Mouse (Mus musculus): ENCODE measurements around the gene Phkg1. TPM values are rescaled to one million over a fixed set of nuclear protein-coding genes. Genes with fewer than 3 reads are reported as not detected.

Phkg1 gene
- polyA plus RNA-seq, 1 experiment from 2014 or later, result 0.40 TPM

DNA sequence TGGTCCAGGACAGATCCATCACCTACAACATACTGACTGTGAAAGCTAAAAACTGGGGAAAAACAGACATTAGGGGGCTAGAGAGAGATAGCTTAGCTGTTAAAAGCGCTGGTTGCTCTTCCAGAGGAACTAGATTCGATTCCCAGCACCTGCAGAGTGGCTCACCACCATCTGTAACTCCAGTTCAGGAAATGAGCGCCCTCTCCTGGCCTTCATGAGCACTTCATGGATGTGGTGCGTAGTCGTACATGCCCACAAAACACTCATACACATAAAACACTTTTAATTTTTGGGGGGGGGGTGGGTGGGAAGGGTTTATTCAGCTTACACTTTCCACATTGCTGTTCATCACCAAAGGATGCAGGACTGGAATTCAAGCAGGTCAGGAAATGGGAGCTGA is 41.9 kb downstream of the Phkg1 start:
- no peaks in the 10 kb centered on the region for H3K4me1 ChIP-seq
- no peaks in the 10 kb centered on the region for H3K9me3 ChIP-seq
- H3K4me2 ChIP-seq, result no peak overlapping the region
- H3K4me3 ChIP-seq, result no peak overlapping the region
- no peak overlapping the region for H3K27ac ChIP-seq
- WGBS, result 84% methylated on average over 5 of the region's 5 CpGs
- peaks cover 23% of the 10 kb centered on the region for H3K36me3 ChIP-seq (replicated peaks)
- no peak overlapping the region for H3K9ac ChIP-seq
- no peaks in the 10 kb centered on the region for H3K27me3 ChIP-seq (replicated peaks)
- no peak for ATAC-seq (replicated peaks)

DNA sequence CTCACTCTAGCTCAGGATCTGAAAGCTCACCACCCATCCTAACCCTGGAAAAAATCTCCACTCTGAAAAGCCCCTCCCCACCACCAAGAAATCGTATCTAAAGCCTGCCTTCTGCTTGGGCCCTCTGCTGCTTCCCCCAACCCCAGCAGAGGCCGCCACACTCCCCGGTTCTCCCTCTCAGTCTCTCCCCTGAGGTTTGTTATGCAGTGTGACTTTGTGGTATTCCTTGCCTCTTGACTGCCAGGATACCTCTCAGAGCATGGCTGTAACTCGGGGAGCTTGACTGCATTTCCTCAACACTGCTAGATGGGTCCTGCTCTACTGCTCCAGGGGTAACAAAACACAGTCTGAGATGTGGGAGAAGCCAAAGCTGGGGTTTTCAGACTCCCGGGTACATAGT is 43.2 kb downstream of the Phkg1 start:
- WGBS, result 52% methylated on average over 5 of the region's 5 CpGs
- H3K4me1 ChIP-seq, result no peaks in the 10 kb centered on the region
- ATAC-seq (replicated peaks), result no peak
- H3K36me3 ChIP-seq (replicated peaks), result peaks cover 23% of the 10 kb centered on the region
- no peak overlapping the region for H3K27ac ChIP-seq
- no peak overlapping the region for H3K4me2 ChIP-seq
- H3K9me3 ChIP-seq, result no peaks in the 10 kb centered on the region
- H3K4me3 ChIP-seq, result no peak overlapping the region
- no peak overlapping the region for H3K9ac ChIP-seq
- no peaks in the 10 kb centered on the region for H3K27me3 ChIP-seq (replicated peaks)

DNA sequence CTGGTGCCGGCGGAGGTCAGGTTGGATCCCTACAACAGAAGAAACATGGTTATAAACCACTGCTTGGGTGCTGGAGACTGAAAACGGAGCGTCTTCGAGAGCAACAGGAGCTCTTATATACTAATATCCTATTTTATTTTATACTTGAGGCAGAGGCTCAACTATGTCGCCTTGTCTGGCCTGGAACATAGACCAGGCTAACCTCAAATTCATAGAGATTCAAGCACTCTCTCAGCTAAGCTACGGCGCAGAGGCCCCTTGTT is 50.9 kb downstream of the Phkg1 start:
- peaks cover 14% of the 10 kb centered on the region for H3K4me1 ChIP-seq
- H3K27ac ChIP-seq, result no peak overlapping the region
- H3K4me3 ChIP-seq, result peak overlapping the region; percentile 81
- H3K9me3 ChIP-seq, result no peaks in the 10 kb centered on the region
- peaks cover 22% of the 10 kb centered on the region for H3K36me3 ChIP-seq (replicated peaks)
- WGBS, result 64% methylated on average over 8 of the region's 8 CpGs
- H3K27me3 ChIP-seq (replicated peaks), result no peaks in the 10 kb centered on the region
- peak overlapping the region; percentile 86; the same call in 1 of the 2 replicates for H3K9ac ChIP-seq
- H3K4me2 ChIP-seq, result peak overlapping the region; percentile 58
- ATAC-seq (replicated peaks), result no peak

DNA sequence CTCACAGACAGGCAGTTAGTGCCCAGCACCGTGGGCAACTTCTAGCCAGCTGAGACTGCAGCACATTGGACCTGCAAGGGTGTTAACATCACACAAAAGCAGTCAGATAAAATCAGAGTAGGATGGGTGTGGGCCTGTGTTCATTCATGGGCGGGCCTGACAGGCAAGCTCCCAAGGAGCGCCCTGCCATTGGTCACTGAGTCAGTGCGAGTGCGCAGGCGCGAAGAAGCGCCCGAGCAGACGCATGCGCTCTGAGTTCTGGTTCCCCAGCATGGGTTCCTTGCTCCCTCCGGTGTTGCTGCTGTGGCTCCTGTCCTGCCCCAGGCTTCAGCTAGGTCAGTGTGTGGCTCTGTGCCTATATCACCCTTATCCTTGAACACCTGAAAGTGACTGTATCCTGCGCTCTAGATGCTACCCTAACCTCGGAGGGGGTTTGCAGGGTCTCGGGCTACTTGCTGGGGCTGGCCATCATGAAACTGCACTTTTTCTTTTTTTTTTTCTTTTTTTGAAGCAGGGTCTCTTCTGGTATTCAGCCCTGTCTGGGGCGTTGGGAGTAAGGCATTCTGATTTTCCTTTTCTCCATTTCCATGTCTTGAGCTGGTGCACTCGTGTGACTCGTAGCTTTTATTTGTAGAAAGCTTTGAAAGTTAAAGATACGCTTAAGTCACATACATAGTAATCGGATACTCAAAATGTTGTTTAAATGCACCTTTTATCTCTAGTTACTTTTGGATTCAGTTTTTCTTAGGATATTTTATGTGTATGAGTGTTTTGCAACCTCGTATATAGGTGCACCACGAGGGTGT is 51.4 kb downstream of the Phkg1 start, which contains the start of gene Sumf2:
Sumf2 (plus strand) TSS at position 235 of the 806 bp plus-strand sequence.
- no peaks in the 10 kb centered on the region for H3K9me3 ChIP-seq
- no peaks in the 10 kb centered on the region for H3K27me3 ChIP-seq (replicated peaks)
- WGBS, result 13% methylated on average over 22 of the region's 22 CpGs
- H3K4me3 ChIP-seq, result peak within 1 kb of the TSS; percentile 81
- H3K9ac ChIP-seq, result peak within 1 kb of the TSS; percentile 86
- H3K27ac ChIP-seq, result peak within 1 kb of the TSS; percentile 76
- ATAC-seq (replicated peaks), result peak; percentile 99
- peak within 1 kb of the TSS; percentile 58 for H3K4me2 ChIP-seq
- peaks cover 22% of the 10 kb centered on the region for H3K36me3 ChIP-seq (replicated peaks)
- peaks cover 14% of the 10 kb centered on the region for H3K4me1 ChIP-seq

DNA sequence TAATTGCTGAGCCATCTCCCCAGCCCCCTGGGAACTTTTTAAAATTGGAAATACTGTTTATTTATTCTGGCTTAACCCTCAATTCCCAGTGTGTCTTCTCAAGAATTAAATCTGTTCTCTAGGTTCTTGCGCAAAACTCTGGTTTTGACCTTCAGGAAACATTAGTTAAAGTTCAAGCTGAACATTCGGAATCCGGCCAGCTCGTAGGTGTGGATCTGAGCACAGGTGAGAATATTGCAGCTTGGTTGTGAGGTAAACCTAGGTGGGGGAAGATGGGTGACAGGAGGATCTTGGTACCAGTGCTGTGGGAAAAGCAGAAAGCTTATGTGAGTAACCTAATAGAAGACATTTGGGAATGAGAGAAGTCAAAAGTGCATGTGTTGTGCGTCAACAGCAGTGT is 53.5 kb downstream of the Phkg1 start:
- Histone ChIP-seq H3K4me3 (no peak overlapping the region), H3K4me2 (no peak overlapping the region), H3K9me3 (no peaks in the 10 kb centered on the region), H3K36me3 (replicated peaks) (peaks cover 22% of the 10 kb centered on the region), H3K27me3 (replicated peaks) (no peaks in the 10 kb centered on the region), H3K27ac (no peak overlapping the region), H3K9ac (no peak overlapping the region), H3K4me1 (peaks cover 14% of the 10 kb centered on the region)
- WGBS, result 95% methylated on average over 5 of the region's 5 CpGs
- ATAC-seq (replicated peaks), result no peak

Other genes with a start within 250 kb of the Phkg1 start
- 8.5 and 8.6 TPM in 2 replicates for gene Zfp11, start 228.4 kb downstream of the Phkg1 start, polyA plus RNA-seq (2015; fragmentation: Nextera tagmentation; extraction: Ambion mirVana)
- gene Sept14, start 190.0 kb downstream of the Phkg1 start, polyA plus RNA-seq (2015; fragmentation: Nextera tagmentation; extraction: Ambion mirVana), result not detected in 2 replicates
- 161 and 167 TPM in 2 replicates for gene Mrps17, start 183.1 kb downstream of the Phkg1 start, polyA plus RNA-seq (2015; fragmentation: Nextera tagmentation; extraction: Ambion mirVana)
- 81.8 and 82.0 TPM in 2 replicates for gene Nipsnap2, start 173.5 kb downstream of the Phkg1 start, polyA plus RNA-seq (2015; fragmentation: Nextera tagmentation; extraction: Ambion mirVana)
- 24.0 and 35.1 TPM in 2 replicates for gene Psph, start 111.1 kb downstream of the Phkg1 start, polyA plus RNA-seq (2015; fragmentation: Nextera tagmentation; extraction: Ambion mirVana)
- 23.1 and 28.4 TPM in 2 replicates for gene Sumf2, start 51.6 kb downstream of the Phkg1 start, polyA plus RNA-seq (2015; fragmentation: Nextera tagmentation; extraction: Ambion mirVana)
- 674 and 719 TPM in 2 replicates for gene Chchd2, start 11.1 kb downstream of the Phkg1 start, polyA plus RNA-seq (2015; fragmentation: Nextera tagmentation; extraction: Ambion mirVana)
- 16.6 and 17.3 TPM in 2 replicates for gene Zbed5, start 2.8 kb downstream of the Phkg1 start, polyA plus RNA-seq (2015; fragmentation: Nextera tagmentation; extraction: Ambion mirVana)
- 3.9 and 5.9 TPM in 2 replicates for gene Nupr1l, start 10.0 kb upstream of the Phkg1 start, polyA plus RNA-seq (2015; fragmentation: Nextera tagmentation; extraction: Ambion mirVana)
- 31.9 and 32.8 TPM in 2 replicates for gene Vkorc1l1, start 43.4 kb upstream of the Phkg1 start, polyA plus RNA-seq (2015; fragmentation: Nextera tagmentation; extraction: Ambion mirVana)
- gene Gusb, start 104.5 kb upstream of the Phkg1 start, polyA plus RNA-seq (2015; fragmentation: Nextera tagmentation; extraction: Ambion mirVana), result 30.6 and 30.9 TPM in 2 replicates
- gene Asl, start 130.7 kb upstream of the Phkg1 start, polyA plus RNA-seq (2015; fragmentation: Nextera tagmentation; extraction: Ambion mirVana), result 40.1 and 42.4 TPM in 2 replicates
- 88.6 and 91.3 TPM in 2 replicates for gene Crcp, start 130.7 kb upstream of the Phkg1 start, polyA plus RNA-seq (2015; fragmentation: Nextera tagmentation; extraction: Ambion mirVana)
- 54.7 and 59.4 TPM in 2 replicates for gene Tpst1, start 174.8 kb upstream of the Phkg1 start, polyA plus RNA-seq (2015; fragmentation: Nextera tagmentation; extraction: Ambion mirVana)
- gene Kctd7, start 246.3 kb upstream of the Phkg1 start, polyA plus RNA-seq (2015; fragmentation: Nextera tagmentation; extraction: Ambion mirVana), result 18.0 and 19.9 TPM in 2 replicates